Mouse (Mus musculus) adrenal gland, adult 2 months (tissue): ENCODE data around the gene Lman2l. TPM values are rescaled to one million over a fixed set of nuclear protein-coding genes. Genes with fewer than 3 reads are reported as not detected.

Source experiments
- polyA plus RNA-seq: library from polyadenylated mRNA; depleted of rRNA; stranded (reverse); fragments of >200 nt; gene quantifications from 2 replicates; pipeline ENCODE4 v1.2.3, GENCODE M21; 2012; rRNA removed
- total RNA-seq, 2 experiments: library from RNA; stranded (reverse); gene quantifications; 2 replicates each; pipeline ENCODE4 v1.2.3; 2021

Lman2l gene
- total and polyA plus RNA-seq, 3 experiments, result 15.0 to 54.5 (median 50.5) TPM

Other genes starting within 250 kb of the Lman2l start
- 10 to 100 TPM; 39.4 to 48.5 TPM for gene Uggt1, start 200.6 kb downstream of the Lman2l start, total RNA-seq
- 7.6 and 9.9 TPM in 2 replicates for gene Uggt1, start 200.6 kb downstream of the Lman2l start, polyA plus RNA-seq
- 1 to 10 TPM; 4.3 to 9.5 TPM for gene Neurl3, start 170.6 kb downstream of the Lman2l start, total RNA-seq
- 6.3 and 7.6 TPM in 2 replicates for gene Neurl3, start 170.6 kb downstream of the Lman2l start, polyA plus RNA-seq
- 1 to 10 TPM; 5.2 to 5.9 TPM for gene Arid5a, start 137.5 kb downstream of the Lman2l start, total RNA-seq
- gene Arid5a, start 137.5 kb downstream of the Lman2l start, polyA plus RNA-seq, result 4.1 and 5.3 TPM in 2 replicates
- 100 to 1,000 TPM; 101 to 109 TPM for gene Kansl3, start 76.1 kb downstream of the Lman2l start, total RNA-seq
- gene Kansl3, start 76.1 kb downstream of the Lman2l start, polyA plus RNA-seq, result 60.7 and 68.8 TPM in 2 replicates
- gene Fer1l5, start 73.0 kb downstream of the Lman2l start, total RNA-seq, result under 1 TPM in 1 of 2 experiments, not detected in 1; 0.17 TPM
- 0.02 TPM in 2 replicates for gene Fer1l5, start 73.0 kb downstream of the Lman2l start, polyA plus RNA-seq
- gene Cnnm4, start 26.3 kb upstream of the Lman2l start, total RNA-seq, result 1 to 10 TPM; 4.6 to 5.3 TPM
- gene Cnnm4, start 26.3 kb upstream of the Lman2l start, polyA plus RNA-seq, result 2.6 and 3.3 TPM in 2 replicates
- gene Cnnm3, start 66.6 kb upstream of the Lman2l start, total RNA-seq, result 10 to 100 TPM; 25.9 to 32.0 TPM
- gene Cnnm3, start 66.6 kb upstream of the Lman2l start, polyA plus RNA-seq, result 53.9 and 70.6 TPM in 2 replicates
- 10 to 100 TPM in 1 of 2 experiments, 1 to 10 TPM in 1; 6.9 to 11.2 TPM for gene Ankrd23, start 91.6 kb upstream of the Lman2l start, total RNA-seq
- gene Ankrd23, start 91.6 kb upstream of the Lman2l start, polyA plus RNA-seq, result 16.5 and 19.9 TPM in 2 replicates
- gene Gm42417, start 94.2 kb upstream of the Lman2l start, total RNA-seq, result not detected
- gene Gm42417, start 94.2 kb upstream of the Lman2l start, polyA plus RNA-seq, result not detected in 2 replicates
- gene Ankrd39, start 102.2 kb upstream of the Lman2l start, total RNA-seq, result 10 to 100 TPM; 11.1 to 14.5 TPM
- gene Ankrd39, start 102.2 kb upstream of the Lman2l start, polyA plus RNA-seq, result 24.4 and 41.9 TPM in 2 replicates
- 10 to 100 TPM; 13.0 to 25.3 TPM for gene Sema4c, start 113.1 kb upstream of the Lman2l start, total RNA-seq
- 22.5 and 24.0 TPM in 2 replicates for gene Sema4c, start 113.1 kb upstream of the Lman2l start, polyA plus RNA-seq
- gene Fam178b, start 237.9 kb upstream of the Lman2l start, total RNA-seq, result under 1 TPM; 0.14 to 0.79 TPM
- 0.52 and 1.2 TPM in 2 replicates for gene Fam178b, start 237.9 kb upstream of the Lman2l start, polyA plus RNA-seq
- 1,000 to 10,000 TPM in 1 of 2 experiments, 100 to 1,000 TPM in 1; 981 to 1,022 TPM for gene Cox5b, start 246.2 kb upstream of the Lman2l start, total RNA-seq
- gene Cox5b, start 246.2 kb upstream of the Lman2l start, polyA plus RNA-seq, result 749 and 851 TPM in 2 replicates